Mouse (Mus musculus) C2C12 (cell line): ENCODE data around the gene Txlna.

Experiments
- CEBPB ChIP-seq: IDR thresholded peaks from one replicate; pipeline ENCODE4 v1.6.1; 2011; ENCODE audit warnings: low read depth, mild to moderate bottlenecking, control low read depth, moderate library complexity
- CTCF ChIP-seq: IDR thresholded peaks from one replicate; pipeline ENCODE4 v1.5.1; 2011; ENCODE audit not compliant: control insufficient read depth, insufficient read depth, insufficient read length
- MAX ChIP-seq: IDR thresholded peaks from one replicate; pipeline ENCODE4 v1.6.1; 2011; ENCODE audit warnings: mild to moderate bottlenecking, control low read depth
- MYOG ChIP-seq: IDR thresholded peaks from one replicate; pipeline ENCODE4 v1.6.1; 2011; ENCODE audit not compliant: control insufficient read depth, insufficient read length; ENCODE audit errors: extremely low read depth
- USF1 ChIP-seq: IDR thresholded peaks from one replicate; pipeline ENCODE4 v1.6.1; 2011; ENCODE audit warnings: low read depth, mild to moderate bottlenecking, control low read depth, moderate library complexity

DNA sequence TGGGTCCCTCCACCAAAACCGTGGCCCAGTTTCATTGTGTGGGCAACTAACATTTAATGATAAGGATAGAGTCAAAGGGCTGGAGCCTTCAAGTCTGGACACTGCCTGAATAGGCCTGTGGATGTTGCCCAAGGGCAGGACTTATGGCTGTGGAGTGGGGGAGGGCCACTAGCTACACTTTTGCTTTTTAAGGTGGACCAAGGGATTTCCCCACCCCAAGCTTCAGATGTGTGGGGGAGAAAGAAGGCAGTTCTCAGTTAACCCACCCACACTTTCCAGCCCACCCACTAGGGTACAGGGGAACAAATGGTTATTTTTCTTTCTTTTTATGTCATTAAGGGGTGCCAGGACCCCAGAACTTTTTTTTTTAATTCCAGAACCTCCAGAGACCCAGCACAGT, 56.5 kb downstream of the Txlna start:
- TF ChIP-seq USF1 (no peak), CTCF (no peak), MAX (no peak), CEBPB (no peak), MYOG (no peak)
